Mouse (Mus musculus): Measurements from ENCODE around the gene Exosc3. TPM values are rescaled to one million over a fixed set of nuclear protein-coding genes. Genes with fewer than 3 reads are reported as not detected.
A peak's percentile ranks its signal among the peaks of the same experiment; 100 is the strongest.

The Exosc3 gene
- total and polyA plus RNA-seq, 2 experiments from 2014 or later: 19.9 to 24.3 TPM

- Histone ChIP-seq H3K9ac (replicated peaks; ENCODE audit: low read length, poor library complexity, severe bottlenecking) (peak within 1 kb of the TSS; percentile 61), H3K4me3 (ENCODE audit: low read depth, low read length) (peak within 1 kb of the TSS; percentile 68), H3K27me3 (ENCODE audit: insufficient read depth, low read length) (no peaks in the 10 kb centered on the region), H3K4me1 (ENCODE audit: insufficient read depth, low read length) (no peaks in the 10 kb centered on the region), H3K27ac (ENCODE audit: low read depth, low read length) (peak within 1 kb of the TSS; percentile 4; the same call in 1 of the 2 replicates), H3K36me3 (ENCODE audit: insufficient read depth, low read length) (peaks cover 15% of the 10 kb centered on the region), H3K4me2 (ENCODE audit: low read depth, low read length, poor library complexity, severe bottlenecking) (peak within 1 kb of the TSS; percentile 59), H3K9me3 (ENCODE audit: low read length) (no peaks in the 10 kb centered on the region)
- DNase-seq (ENCODE audit: low spot score): peak; percentile 90
- peak; percentile 90 for ATAC-seq (ENCODE audit: low FRiP score)
- 21% methylated on average over 27 of the region's 27 CpGs for WGBS
- no peak for TF ChIP-seq CTCF (IDR thresholded peaks at IDR 0.05)
Measured at GRCm38 (mm10) chr4:45296662-45297564, 45.6 kb downstream of the Exosc3 start, which contains the start of gene Trmt10b. Gene Trmt10b, plus strand, starts transcription at chr4:45297127.

GRCm38 (mm10) chr4:45287906-45288305 lies 54.6 kb downstream of the Exosc3 start:
- Histone ChIP-seq H3K9me3 (ENCODE audit: low read length) (no peaks in the 10 kb centered on the region), H3K9ac (replicated peaks; ENCODE audit: low read length, poor library complexity, severe bottlenecking) (no peak overlapping the region), H3K36me3 (ENCODE audit: insufficient read depth, low read length) (no peaks in the 10 kb centered on the region), H3K27me3 (ENCODE audit: insufficient read depth, low read length) (no peaks in the 10 kb centered on the region), H3K4me1 (ENCODE audit: insufficient read depth, low read length) (no peaks in the 10 kb centered on the region), H3K4me3 (ENCODE audit: low read depth, low read length) (no peak overlapping the region), H3K4me2 (ENCODE audit: low read depth, low read length, poor library complexity, severe bottlenecking) (no peak overlapping the region), H3K27ac (ENCODE audit: low read depth, low read length) (no peak overlapping the region)
- DNase-seq (ENCODE audit: low spot score) (no peak), ATAC-seq (ENCODE audit: low FRiP score) (no peak)
- WGBS: 62% methylated on average over 5 of the region's 5 CpGs
- no peak for TF ChIP-seq CTCF (IDR thresholded peaks at IDR 0.05)

DNA sequence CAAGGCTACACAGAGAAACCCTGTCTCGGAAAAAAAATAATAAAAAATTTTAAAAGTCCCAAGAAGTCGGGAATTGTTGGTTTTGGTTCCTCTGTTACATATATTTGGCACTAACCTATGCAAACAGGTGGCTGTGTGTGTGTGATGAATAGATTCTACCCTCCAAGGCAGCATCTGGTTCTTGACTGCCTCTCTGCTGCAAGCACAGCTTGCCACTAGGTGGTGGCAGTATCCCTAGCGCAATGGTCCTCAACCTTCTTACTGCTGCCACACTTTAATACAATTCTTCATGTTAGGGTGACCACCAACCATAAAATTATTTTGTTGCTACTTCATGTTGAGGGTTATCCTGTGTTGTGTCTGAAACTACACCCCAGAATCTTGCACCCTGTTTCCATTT lies 56.2 kb downstream of the Exosc3 start:
- 41% methylated on average over 3 of the region's 3 CpGs for WGBS
- no peak overlapping the region for H3K9ac ChIP-seq (replicated peaks; ENCODE audit: low read length, poor library complexity, severe bottlenecking)
- H3K27me3 ChIP-seq (ENCODE audit: insufficient read depth, low read length): no peaks in the 10 kb centered on the region
- no peak overlapping the region for H3K4me3 ChIP-seq (ENCODE audit: low read depth, low read length)
- no peaks in the 10 kb centered on the region for H3K36me3 ChIP-seq (ENCODE audit: insufficient read depth, low read length)
- no peak overlapping the region for H3K4me2 ChIP-seq (ENCODE audit: low read depth, low read length, poor library complexity, severe bottlenecking)
- H3K4me1 ChIP-seq (ENCODE audit: insufficient read depth, low read length): no peaks in the 10 kb centered on the region
- DNase-seq (ENCODE audit: low spot score) (peak; percentile 38), ATAC-seq (ENCODE audit: low FRiP score) (no peak)
- peak; percentile 75 for TF ChIP-seq CTCF (IDR thresholded peaks at IDR 0.05)
- H3K27ac ChIP-seq (ENCODE audit: low read depth, low read length): no peak overlapping the region
- no peaks in the 10 kb centered on the region for H3K9me3 ChIP-seq (ENCODE audit: low read length)

- Histone ChIP-seq H3K9me3 (ENCODE audit: low read length) (no peaks in the 10 kb centered on the region), H3K27ac (ENCODE audit: low read depth, low read length) (no peak overlapping the region), H3K4me2 (ENCODE audit: low read depth, low read length, poor library complexity, severe bottlenecking) (no peak overlapping the region), H3K36me3 (ENCODE audit: insufficient read depth, low read length) (0 out of 2 replicates have a peak, but pooled peaks cover 2% of the 10 kb centered on the region), H3K9ac (replicated peaks; ENCODE audit: low read length, poor library complexity, severe bottlenecking) (no peak overlapping the region), H3K4me1 (ENCODE audit: insufficient read depth, low read length) (no peaks in the 10 kb centered on the region), H3K4me3 (ENCODE audit: low read depth, low read length) (no peak overlapping the region), H3K27me3 (ENCODE audit: insufficient read depth, low read length) (no peaks in the 10 kb centered on the region)
- ATAC-seq (ENCODE audit: low FRiP score) (0 out of 2 replicates have a peak, but pooled peaks have one; percentile 52), DNase-seq (ENCODE audit: low spot score) (peak; percentile 88)
- 20% methylated on average over 4 of the region's 4 CpGs for WGBS
- TF ChIP-seq CTCF (IDR thresholded peaks at IDR 0.05): peak; percentile 98
Measured at GRCm38 (mm10) chr4:45279981-45280548, 62.5 kb downstream of the Exosc3 start.

DNA sequence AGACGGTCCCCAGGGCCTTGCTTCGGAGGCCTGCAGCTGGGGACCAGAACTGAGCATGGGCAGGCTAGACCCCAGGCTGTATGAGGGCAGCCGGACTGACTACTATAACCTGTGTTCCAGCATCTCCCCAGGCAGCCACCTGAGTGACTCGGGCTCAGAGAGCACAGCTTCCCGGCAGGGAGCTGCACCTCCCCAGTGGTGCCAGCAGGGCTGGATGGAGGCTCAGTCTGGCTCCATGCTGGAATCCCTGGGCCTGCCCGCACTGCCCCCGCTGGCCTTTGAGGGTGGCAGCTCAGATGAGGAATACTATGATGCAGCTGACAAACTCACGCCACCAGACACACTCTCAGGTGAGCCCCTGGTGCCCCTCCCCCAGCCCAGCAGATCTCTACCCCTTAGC lies 63.2 kb downstream of the Exosc3 start:
- ATAC-seq (ENCODE audit: low FRiP score): peak; percentile 65
- no peak for DNase-seq (ENCODE audit: low spot score)
- Histone ChIP-seq H3K4me2 (ENCODE audit: low read depth, low read length, poor library complexity, severe bottlenecking) (no peak overlapping the region), H3K27me3 (ENCODE audit: insufficient read depth, low read length) (no peaks in the 10 kb centered on the region), H3K36me3 (ENCODE audit: insufficient read depth, low read length) (0 out of 2 replicates have a peak, but pooled peaks cover 3% of the 10 kb centered on the region), H3K27ac (ENCODE audit: low read depth, low read length) (no peak overlapping the region), H3K9me3 (ENCODE audit: low read length) (no peaks in the 10 kb centered on the region), H3K9ac (replicated peaks; ENCODE audit: low read length, poor library complexity, severe bottlenecking) (no peak overlapping the region), H3K4me3 (ENCODE audit: low read depth, low read length) (no peak overlapping the region), H3K4me1 (ENCODE audit: insufficient read depth, low read length) (no peaks in the 10 kb centered on the region)
- TF ChIP-seq CTCF (IDR thresholded peaks at IDR 0.05): peak; percentile 59
- 51% methylated on average over 8 of the region's 8 CpGs for WGBS

GRCm38 (mm10) chr4:45275770-45276169 lies 66.8 kb downstream of the Exosc3 start:
- H3K9ac ChIP-seq (replicated peaks; ENCODE audit: low read length, poor library complexity, severe bottlenecking): no peak overlapping the region; the same call in 1 of the 2 replicates
- no peaks in the 10 kb centered on the region for H3K9me3 ChIP-seq (ENCODE audit: low read length)
- no peak overlapping the region for H3K4me2 ChIP-seq (ENCODE audit: low read depth, low read length, poor library complexity, severe bottlenecking)
- H3K36me3 ChIP-seq (ENCODE audit: insufficient read depth, low read length): 0 out of 2 replicates have a peak, but pooled peaks cover 3% of the 10 kb centered on the region
- no peaks in the 10 kb centered on the region for H3K4me1 ChIP-seq (ENCODE audit: insufficient read depth, low read length)
- no peak overlapping the region for H3K4me3 ChIP-seq (ENCODE audit: low read depth, low read length)
- H3K27me3 ChIP-seq (ENCODE audit: insufficient read depth, low read length): no peaks in the 10 kb centered on the region
- no peak for ATAC-seq (ENCODE audit: low FRiP score)
- TF ChIP-seq CTCF (IDR thresholded peaks at IDR 0.05): no peak
- no peak overlapping the region for H3K27ac ChIP-seq (ENCODE audit: low read depth, low read length)
- no peak for DNase-seq (ENCODE audit: low spot score)
- WGBS: 86% methylated on average over 8 of the region's 8 CpGs

All from midbrain, postnatal 0 days (tissue).